Mouse (Mus musculus) megakaryocyte-erythroid progenitor cell, adult 5 weeks (primary cell): Measurements from ENCODE around the gene Gm128. TPM values are rescaled to one million over a fixed set of nuclear protein-coding genes. Genes with fewer than 3 reads are reported as not detected.

ENCODE experiments used
- polyA plus RNA-seq: library from polyadenylated mRNA; stranded (reverse); fragments of >175 nt; gene quantifications from 2 replicates; pipeline ENCODE4 v1.2.3, GENCODE M21; 2012

The Gm128 gene
- 3.4 TPM in 2 replicates for polyA plus RNA-seq

DNA sequence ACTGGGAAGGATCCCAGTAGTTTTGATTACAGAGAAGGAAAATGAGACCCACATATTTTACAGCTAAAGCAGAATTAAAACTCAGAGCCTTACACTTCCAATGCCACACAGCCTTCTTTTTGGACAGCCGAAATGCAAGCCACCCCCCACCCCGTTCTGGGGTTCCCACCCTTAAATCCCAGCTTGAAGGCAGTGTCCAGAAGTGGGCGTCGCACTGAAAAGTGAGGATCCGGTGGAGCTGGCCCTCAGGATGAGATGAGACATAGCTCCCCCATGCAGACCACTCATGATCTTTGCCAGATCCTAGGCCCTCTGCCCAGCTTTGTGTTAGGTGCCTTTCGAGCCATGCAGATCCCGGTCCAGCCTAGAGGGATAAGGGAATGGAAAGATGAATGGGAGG is at the start of gene Gm128:
Gene Gm128 (minus strand): TSS at position 101 of the 400 bp plus-strand sequence.

GRCm38 (mm10) chr3:95281216-95282126 is 40.1 kb upstream of the Gm128 start, which contains the start of the genes Mindy1 and Prune1:
Gene Mindy1 (plus strand): TSS chr3:95281345.
Gene Prune1 (minus strand): TSS chr3:95282076.

GRCm38 (mm10) chr3:95250783-95251424 is 9.5 kb upstream of the Gm128 start, which contains the start of gene Bnipl:
Gene Bnipl (minus strand): TSS chr3:95251193.

GRCm38 (mm10) chr3:95231298-95232221 is 9.8 kb downstream of the Gm128 start, which contains the start of gene Mllt11:
Gene Mllt11 (minus strand): TSS chr3:95232171.

GRCm38 (mm10) chr3:95228148-95228893 is 13.1 kb downstream of the Gm128 start, which contains the start of gene Cdc42se1:
Gene Cdc42se1 (plus strand): TSS chr3:95228732.

DNA sequence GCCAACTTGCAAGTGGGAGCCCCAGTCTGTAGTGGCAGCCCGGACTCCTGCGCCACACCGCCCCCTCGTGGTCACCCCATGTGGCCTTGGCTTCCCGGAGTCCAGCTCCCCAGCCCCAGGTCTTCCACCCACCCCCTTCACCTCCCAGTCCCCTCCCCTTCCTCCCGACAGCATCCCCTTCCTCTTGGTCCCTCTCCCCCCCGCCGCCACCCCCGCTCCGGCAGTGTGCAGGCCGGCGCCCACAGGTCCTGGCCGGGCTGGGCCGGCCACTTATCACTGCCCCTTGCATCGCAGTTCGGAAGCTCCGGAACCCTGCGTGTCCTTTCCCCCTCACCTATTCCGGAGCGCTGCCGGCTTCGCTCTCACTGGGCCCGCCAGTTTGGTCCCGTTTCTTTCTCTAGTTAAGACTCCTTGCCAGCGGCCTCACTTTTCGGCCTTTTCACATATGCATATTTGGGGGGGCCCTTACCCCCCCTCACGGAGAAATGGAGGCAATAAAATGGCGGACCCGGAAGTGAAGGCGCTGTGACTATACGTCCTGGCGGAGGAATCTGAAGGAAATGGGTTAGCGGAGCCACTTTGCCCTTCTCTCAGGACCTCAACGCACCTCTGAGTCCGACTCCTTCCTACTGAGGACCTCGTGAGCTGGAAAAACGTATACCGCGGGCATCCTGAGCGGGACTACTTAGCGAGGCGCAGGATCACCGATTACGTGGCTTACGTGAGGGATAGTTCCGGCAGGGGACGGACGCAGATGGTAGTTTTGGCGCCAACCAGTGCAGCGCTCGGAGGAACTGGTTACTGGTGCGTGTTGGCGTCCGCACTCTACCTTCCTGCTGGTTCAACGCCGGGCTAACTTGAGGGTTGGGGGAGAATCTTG is 23.9 kb downstream of the Gm128 start, which contains the start of gene Gabpb2:
Gene Gabpb2 (minus strand): TSS at position 662 of the 880 bp plus-strand sequence.

Other genes starting within 250 kb of the Gm128 start
- 34.9 and 36.5 TPM in 2 replicates for gene Zfp687, start 226.2 kb downstream of the Gm128 start, polyA plus RNA-seq
- gene Psmd4, start 199.0 kb downstream of the Gm128 start, polyA plus RNA-seq, result 95.3 and 114 TPM in 2 replicates
- gene Pip5k1a, start 134.7 kb downstream of the Gm128 start, polyA plus RNA-seq, result 15.0 and 24.5 TPM in 2 replicates
- gene Vps72, start 130.6 kb downstream of the Gm128 start, polyA plus RNA-seq, result 224 and 237 TPM in 2 replicates
- not detected in 2 replicates for gene Tmod4, start 117.1 kb downstream of the Gm128 start, polyA plus RNA-seq
- gene Scnm1, start 107.6 kb downstream of the Gm128 start, polyA plus RNA-seq, result 6.1 and 9.0 TPM in 2 replicates
- gene Lysmd1, start 107.5 kb downstream of the Gm128 start, polyA plus RNA-seq, result 3.8 and 4.7 TPM in 2 replicates
- 10.5 and 16.0 TPM in 2 replicates for gene Tnfaip8l2, start 99.2 kb downstream of the Gm128 start, polyA plus RNA-seq
- 6.5 and 7.1 TPM in 2 replicates for gene Sema6c, start 81.1 kb downstream of the Gm128 start, polyA plus RNA-seq
- 2.2 and 2.7 TPM in 2 replicates for gene Gabpb2, start 23.7 kb downstream of the Gm128 start, polyA plus RNA-seq
- gene Cdc42se1, start 12.9 kb downstream of the Gm128 start, polyA plus RNA-seq, result 138 and 173 TPM in 2 replicates
- 3.4 and 4.4 TPM in 2 replicates for gene Mllt11, start 9.4 kb downstream of the Gm128 start, polyA plus RNA-seq
- 0.34 TPM in 1 of 2 replicates, not detected in the other for gene Bnipl, start 9.6 kb upstream of the Gm128 start, polyA plus RNA-seq
- gene Mindy1, start 39.7 kb upstream of the Gm128 start, polyA plus RNA-seq, result 118 and 120 TPM in 2 replicates
- 2.8 and 3.0 TPM in 2 replicates for gene Prune1, start 40.5 kb upstream of the Gm128 start, polyA plus RNA-seq
- 2.0 and 2.2 TPM in 2 replicates for gene Anxa9, start 65.6 kb upstream of the Gm128 start, polyA plus RNA-seq
- 352 and 417 TPM in 2 replicates for gene Cers2, start 73.2 kb upstream of the Gm128 start, polyA plus RNA-seq
- 12.8 and 14.9 TPM in 2 replicates for gene Setdb1, start 115.6 kb upstream of the Gm128 start, polyA plus RNA-seq
- not detected in 2 replicates for gene 4930558C23Rik, start 161.2 kb upstream of the Gm128 start, polyA plus RNA-seq
- gene Arnt, start 192.8 kb upstream of the Gm128 start, polyA plus RNA-seq, result 14.1 and 15.5 TPM in 2 replicates